In the genomic region with DNA sequence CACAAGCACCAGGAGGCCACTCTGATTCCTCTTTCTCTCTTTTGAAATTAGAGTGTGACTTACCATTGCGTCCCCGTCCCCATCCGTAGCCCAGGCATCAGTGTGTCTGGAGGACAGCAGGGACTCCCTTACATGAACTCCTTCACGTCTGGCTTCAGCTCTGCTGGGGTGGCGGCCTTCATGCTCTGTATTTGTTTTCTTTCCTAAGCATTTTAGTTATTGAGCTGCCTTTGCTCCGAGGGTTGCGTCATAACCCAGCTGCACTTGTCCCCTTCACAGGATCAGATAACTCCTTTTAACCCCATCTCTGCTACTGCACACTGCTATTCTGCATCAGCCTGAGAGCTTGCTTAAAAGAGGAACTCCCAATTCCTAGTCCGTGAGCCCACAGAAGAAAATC, we compare ENCODE assay signal across 9 mouse cellular contexts. TPM values are rescaled to one million over a fixed set of nuclear protein-coding genes. Genes with fewer than 3 reads are reported as not detected.
DNase-seq lines count a peak whose midpoint lies in the region; ATAC-seq and TF ChIP-seq lines count a peak whose summit lies in the region.
"Had no signal": no experiment of that assay in that cellular context is flagged by ENCODE, and none has a peak within 500 bp of the region (broad histone marks: within the 10 kb centered on the region; RNA-seq: fewer than 3 reads in every experiment).

No protein-coding gene starts in this region.

- intact Hi-C loops in left cerebral cortex, adult 2 months (cut with DNase I): no loop called here

- H3K9me3 ChIP-seq in liver, postnatal 0 days (ENCODE audit: low read length): no peaks in the 10 kb centered on the region

- no peak for TF ChIP-seq EP300 in liver, postnatal 0 days (IDR thresholded peaks at IDR 0.05; ENCODE audit: low read depth)

- DNase-seq in lung, adult 18-20 months: peak; percentile 29 to 35
- DNase-seq in lung, postnatal 25 days (ENCODE audit: low spot score): no peak
- peak; percentile 17 for DNase-seq in gastrocnemius, postnatal 10 days
- peak; percentile 64 for DNase-seq in liver, postnatal 0 days
- peak; percentile 48 for DNase-seq in thymus, postnatal 4 days
- DNase-seq in right cerebral cortex, postnatal 14 days: no peak
- DNase-seq in left cerebral cortex, adult 2 months (ENCODE audit: extremely low spot score in 1 of 2, low spot score in 2 of 2): no peak
- DNase-seq in layer of hippocampus, postnatal 10 days (ENCODE audit: low spot score in 2 of 2): no peak

- no peak for TF ChIP-seq CTCF in liver, postnatal 0 days (IDR thresholded peaks at IDR 0.05; ENCODE audit: low read depth)
- no peak for TF ChIP-seq CTCF in left cerebral cortex, adult 2 months (IDR thresholded peaks at IDR 0.05)

- H3K36me3 ChIP-seq in liver, postnatal 0 days (replicated peaks; ENCODE audit: insufficient read depth, low read length): no peaks in the 10 kb centered on the region

- no peaks in the 10 kb centered on the region for H3K27me3 ChIP-seq in liver, postnatal 0 days (ENCODE audit: insufficient read depth, low read length)

- peak overlapping the region; percentile 56; the same call in 1 of the 2 replicates for H3K9ac ChIP-seq in liver, postnatal 0 days (replicated peaks)

- peak; percentile 83 for ATAC-seq in liver, postnatal 0 days

- peak overlapping the region; percentile 79 for H3K27ac ChIP-seq in liver, postnatal 0 days (ENCODE audit: low read depth)
- H3K27ac ChIP-seq in left cerebral cortex, adult 2 months: no peak overlapping the region

- peaks cover 9% of the 10 kb centered on the region for H3K4me1 ChIP-seq in liver, postnatal 0 days (ENCODE audit: insufficient read depth)

- H3K4me2 ChIP-seq in liver, postnatal 0 days (ENCODE audit: low read depth, low read length): peak overlapping the region; percentile 65

- WGBS in liver, postnatal 0 days (ENCODE audit: insufficient replicate concordance): 16% methylated on average over 8 of the region's 8 CpGs

- peak overlapping the region; percentile 43 for H3K4me3 ChIP-seq in liver, postnatal 0 days (ENCODE audit: low read depth, low read length)
- no peak overlapping the region for H3K4me3 ChIP-seq in left cerebral cortex, adult 2 months

RNA-seq across cellular contexts. Expression of gene P2ry14, which starts 23.0 kb away (rescaled TPM):
- total RNA-seq in gastrocnemius, postnatal 10 days (2021): 1 to 10 TPM; 2.5 TPM
- 7.3 and 9.4 TPM in 2 replicates for polyA plus RNA-seq in liver, postnatal 0 days (2015; fragmentation: Nextera tagmentation; extraction: Ambion mirVana)
- total RNA-seq in left cerebral cortex, adult 2 months (2021): 1 to 10 TPM; 2.9 to 3.5 TPM
- total RNA-seq in layer of hippocampus, postnatal 10 days (2021): 1 to 10 TPM; 1.1 to 1.6 TPM

RNA-seq across cellular contexts. Expression of gene Gpr171, which starts 28.8 kb away (rescaled TPM):
- under 1 TPM in 1 of 2 experiments, not detected in 1; 0.09 TPM for total RNA-seq in gastrocnemius, postnatal 10 days (2021)
- polyA plus RNA-seq in liver, postnatal 0 days (2015; fragmentation: Nextera tagmentation; extraction: Ambion mirVana): 2.0 and 2.1 TPM in 2 replicates
- total RNA-seq in left cerebral cortex, adult 2 months (2021): not detected
- not detected for total RNA-seq in layer of hippocampus, postnatal 10 days (2021)
- polyA plus RNA-seq: brain, embryonic 14.5 days had no signal

Comparison
In these comparisons a context has a peak if more than half of its experiments do, and no peak if none do; other contexts are left out.
1. DNase-seq: peak in lung, adult 18-20 months (2 of 2), gastrocnemius, postnatal 10 days (single experiment), liver, postnatal 0 days (single experiment) and thymus, postnatal 4 days (single experiment); none in lung, postnatal 25 days (single experiment), right cerebral cortex, postnatal 14 days (single experiment), left cerebral cortex, adult 2 months (0 of 2) and layer of hippocampus, postnatal 10 days (0 of 2).